Mouse (Mus musculus) gastrocnemius, adult 18-20 months (tissue): Measurements from ENCODE around the gene St8sia1. TPM values are rescaled to one million over a fixed set of nuclear protein-coding genes. Genes with fewer than 3 reads are reported as not detected.

Experiments used
- DNase-seq: peaks from one replicate; pipeline ENCODE4 v3.0.0; 2021; ENCODE audit warnings: low spot score
- total RNA-seq, 2 experiments: library from RNA; stranded (reverse); gene quantifications; 2 replicates each; pipeline ENCODE4 v1.2.3; 2021

The St8sia1 gene
- total RNA-seq, 2 experiments from 2014 or later, result 0.19 to 0.30 TPM

- DNase-seq, result no peak
These were observed 18.8 kb downstream of the St8sia1 start for GRCm38 (mm10) chr6:142945461-142945860.

GRCm38 (mm10) chr6:142944470-142944869, 19.8 kb downstream of the St8sia1 start:
- DNase-seq, result no peak

GRCm38 (mm10) chr6:142943419-142943818, 20.8 kb downstream of the St8sia1 start:
- no peak for DNase-seq

- no peak for DNase-seq
These were observed 22.5 kb downstream of the St8sia1 start for GRCm38 (mm10) chr6:142941596-142942381.

GRCm38 (mm10) chr6:142941078-142941477, 23.2 kb downstream of the St8sia1 start:
- DNase-seq, result no peak

DNA sequence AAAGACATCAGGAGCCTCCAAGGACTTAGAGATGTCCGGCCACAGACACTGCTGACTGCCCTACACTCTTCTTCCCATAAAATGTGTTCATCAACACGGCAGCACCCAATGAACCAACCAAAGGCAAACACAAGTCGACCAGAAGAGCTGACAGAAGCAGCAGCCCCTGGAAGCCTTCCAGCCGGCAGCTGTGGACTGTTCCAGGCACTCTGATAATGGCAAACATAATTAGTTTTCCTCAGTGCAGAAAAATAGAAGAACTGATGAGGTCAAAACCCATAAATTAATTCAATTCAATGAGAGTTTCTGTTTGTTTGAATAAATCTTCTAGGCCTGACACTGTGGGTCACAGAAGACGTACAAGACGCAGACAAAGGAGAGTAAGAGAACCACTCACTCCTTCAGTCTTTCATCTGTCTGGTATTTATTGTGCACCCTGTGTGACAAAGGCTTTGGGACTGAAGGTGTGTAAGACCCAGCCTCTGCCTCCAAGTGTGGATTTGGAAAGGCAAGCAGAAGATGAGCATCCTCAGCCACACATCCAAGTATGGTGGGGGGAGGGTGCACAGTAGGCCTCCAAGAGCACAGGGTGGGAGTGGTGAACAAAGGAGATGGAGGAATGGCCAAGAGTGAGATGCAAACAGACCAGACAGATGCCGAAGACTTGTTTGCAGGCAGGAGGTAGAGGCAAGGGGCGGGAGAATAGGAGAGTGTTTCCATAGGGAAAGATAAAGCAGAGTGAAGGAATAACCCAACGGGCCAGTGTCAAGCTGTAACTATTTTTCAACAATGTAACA, 25.5 kb downstream of the St8sia1 start:
- no peak for DNase-seq

DNA sequence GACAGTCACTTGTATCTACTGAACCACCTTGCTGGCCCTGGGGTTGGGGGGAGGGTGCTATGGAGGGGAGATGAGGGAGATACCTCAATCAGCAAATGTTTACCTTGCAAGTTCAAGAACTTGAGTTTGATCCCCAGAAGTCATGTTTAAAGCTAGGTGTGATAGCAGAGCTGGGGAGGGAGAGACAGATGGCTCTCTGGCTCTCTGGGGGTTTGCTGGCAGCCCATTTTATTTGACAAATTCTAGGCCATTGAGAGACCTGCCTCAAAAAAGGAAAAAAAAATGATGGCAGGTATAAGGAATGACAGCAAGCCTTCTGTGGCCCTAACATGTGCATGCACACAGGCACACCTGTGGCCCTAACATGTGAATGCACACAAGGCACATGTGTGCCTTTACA, 26.2 kb downstream of the St8sia1 start:
- no peak for DNase-seq

DNA sequence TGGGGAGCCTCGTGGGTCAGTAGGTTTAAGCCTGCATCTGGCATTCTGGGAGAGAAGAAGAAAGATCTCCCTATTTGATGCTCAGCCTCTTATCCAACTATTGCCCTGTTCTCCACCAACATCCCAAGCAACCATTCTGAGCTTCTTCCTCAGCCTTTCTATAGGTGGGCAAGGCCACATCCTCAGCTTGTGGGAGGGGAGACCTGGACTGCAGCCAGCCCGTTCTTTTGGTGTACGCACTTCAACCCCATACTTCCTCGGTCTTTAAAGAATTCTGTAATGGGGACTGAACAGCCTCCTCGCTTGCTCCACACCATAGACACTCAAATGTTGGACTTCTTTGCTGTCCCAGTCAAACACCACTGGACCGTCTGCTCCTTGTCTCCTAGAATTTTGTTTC, 31.7 kb downstream of the St8sia1 start:
- DNase-seq, result no peak

GRCm38 (mm10) chr6:142932144-142932543, 32.1 kb downstream of the St8sia1 start:
- no peak for DNase-seq

GRCm38 (mm10) chr6:142928551-142929309, 35.5 kb downstream of the St8sia1 start:
- no peak for DNase-seq

DNA sequence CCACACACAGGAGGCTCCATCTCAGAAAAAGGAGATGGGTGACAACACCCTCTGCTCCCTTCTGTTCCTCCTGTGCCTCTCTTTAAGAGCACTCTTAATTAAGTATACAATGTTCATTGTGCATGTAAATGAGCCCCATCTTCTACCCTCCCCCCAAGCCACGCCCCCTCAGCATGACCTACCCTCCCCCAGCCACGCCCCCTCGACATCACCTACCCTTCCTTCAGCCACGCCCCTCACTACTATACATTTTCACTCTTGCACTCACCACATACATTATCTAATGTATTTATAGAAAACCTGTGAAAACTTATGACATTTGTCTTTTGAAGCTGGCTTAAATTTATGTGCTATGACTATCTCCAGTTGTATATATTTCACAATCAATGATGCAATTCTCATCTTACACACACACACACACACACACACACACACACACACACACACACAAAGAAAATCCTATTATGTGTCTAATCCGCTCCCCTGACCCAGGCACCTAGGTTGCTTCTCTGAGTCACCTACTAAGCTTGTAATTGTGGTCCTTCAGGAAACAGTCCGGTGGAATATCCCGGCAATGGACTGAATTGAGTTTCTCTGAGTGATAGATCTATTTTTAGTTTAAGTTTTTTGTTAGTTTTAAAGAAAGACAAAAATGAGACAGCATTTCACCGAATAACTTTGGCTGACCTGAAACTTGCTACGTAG, 37.2 kb downstream of the St8sia1 start:
- DNase-seq, result no peak

DNA sequence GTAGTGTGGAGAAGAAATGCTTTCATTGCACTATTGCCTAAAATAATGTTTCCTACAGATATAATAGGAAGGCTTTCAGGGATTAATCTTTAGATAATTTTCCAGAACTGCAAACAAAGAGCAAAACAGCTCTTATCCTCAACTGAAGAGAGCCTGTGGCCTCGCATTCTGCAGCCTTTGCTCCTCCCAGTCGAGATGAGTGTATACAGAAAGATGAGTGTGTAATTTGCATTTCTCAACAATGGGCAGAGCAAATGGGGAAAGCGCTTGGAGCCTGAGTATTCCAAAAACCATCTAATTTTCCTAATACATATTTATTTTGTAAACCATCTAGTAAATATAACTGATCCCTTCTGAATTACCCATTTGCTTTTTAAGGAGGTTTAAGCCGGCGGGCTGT, 38.3 kb downstream of the St8sia1 start:
- DNase-seq, result no peak

- DNase-seq, result no peak
These were observed 38.9 kb downstream of the St8sia1 start for GRCm38 (mm10) chr6:142925374-142925773.

DNA sequence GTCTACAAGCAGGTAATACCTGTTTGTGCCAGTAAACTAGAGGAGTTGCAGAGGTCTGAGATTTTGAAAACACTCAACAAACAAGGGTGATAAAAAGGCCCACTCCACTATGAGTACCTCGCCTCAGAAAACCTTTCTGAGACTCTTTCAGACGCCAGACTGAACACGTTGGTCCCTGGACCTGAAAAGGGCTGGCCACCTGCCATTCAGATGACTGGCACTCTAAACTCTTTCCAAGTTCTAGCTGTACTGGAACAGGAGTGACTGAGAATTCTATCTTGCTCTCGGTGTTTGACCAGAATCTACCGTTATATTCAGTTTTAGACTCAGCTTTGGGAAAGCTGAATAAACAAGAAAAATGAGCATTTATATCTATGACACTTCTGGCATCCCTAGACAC, 43.4 kb downstream of the St8sia1 start:
- no peak for DNase-seq

DNA sequence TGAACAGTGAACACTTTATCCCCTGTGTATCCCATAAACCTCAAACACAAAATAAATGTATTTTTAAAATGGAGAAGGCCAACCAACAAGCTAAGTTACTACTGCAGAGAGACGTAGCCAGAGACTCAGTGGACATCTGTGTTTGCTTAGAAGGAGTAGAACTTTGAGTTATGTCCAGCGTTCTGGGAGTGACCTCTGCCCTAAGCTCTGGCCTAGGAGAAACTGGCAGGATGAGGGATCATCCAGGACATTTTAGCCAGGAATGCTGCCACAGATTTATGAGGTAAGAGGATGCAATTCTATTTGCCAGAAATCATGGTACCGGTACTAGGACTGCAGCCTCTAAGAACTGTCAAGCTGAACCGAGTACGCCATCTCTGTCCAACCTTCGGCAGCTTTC, 45.6 kb downstream of the St8sia1 start:
- no peak for DNase-seq

GRCm38 (mm10) chr6:142917471-142917901, 46.8 kb downstream of the St8sia1 start:
- no peak for DNase-seq

DNA sequence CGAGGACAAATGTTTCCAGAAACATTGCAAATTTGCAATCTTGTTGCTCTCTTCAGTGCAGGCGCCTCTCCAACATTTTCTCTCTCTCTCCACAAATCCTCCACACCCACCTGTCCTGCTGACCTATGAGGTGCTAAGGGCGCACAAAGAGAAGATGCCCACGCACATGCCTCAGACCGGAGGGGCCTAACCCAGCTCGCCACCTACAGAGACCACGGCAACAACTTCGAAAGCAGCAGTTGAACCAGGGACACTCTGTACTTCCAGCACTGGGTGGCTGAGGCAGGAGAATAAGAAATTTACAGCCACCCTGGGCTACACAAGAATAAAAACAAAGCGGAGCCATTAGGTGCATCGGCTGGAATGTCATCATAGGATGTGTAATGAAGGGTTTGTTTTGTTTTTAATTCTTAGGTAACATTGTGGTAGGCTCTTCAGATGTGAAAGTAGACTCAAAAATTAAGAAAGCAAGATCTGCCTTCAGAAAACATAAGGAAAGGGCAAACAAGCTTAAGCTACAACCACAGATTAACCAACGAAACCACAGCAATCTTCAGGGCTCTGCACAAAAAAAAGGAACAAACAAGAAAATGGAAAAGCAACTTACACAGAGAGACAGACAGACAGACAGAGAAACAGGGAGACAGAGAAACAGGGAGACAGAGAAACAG, 47.8 kb downstream of the St8sia1 start:
- DNase-seq, result no peak

GRCm38 (mm10) chr6:142915464-142915863, 48.8 kb downstream of the St8sia1 start:
- no peak for DNase-seq

GRCm38 (mm10) chr6:142914676-142915075, 49.6 kb downstream of the St8sia1 start:
- no peak for DNase-seq

DNA sequence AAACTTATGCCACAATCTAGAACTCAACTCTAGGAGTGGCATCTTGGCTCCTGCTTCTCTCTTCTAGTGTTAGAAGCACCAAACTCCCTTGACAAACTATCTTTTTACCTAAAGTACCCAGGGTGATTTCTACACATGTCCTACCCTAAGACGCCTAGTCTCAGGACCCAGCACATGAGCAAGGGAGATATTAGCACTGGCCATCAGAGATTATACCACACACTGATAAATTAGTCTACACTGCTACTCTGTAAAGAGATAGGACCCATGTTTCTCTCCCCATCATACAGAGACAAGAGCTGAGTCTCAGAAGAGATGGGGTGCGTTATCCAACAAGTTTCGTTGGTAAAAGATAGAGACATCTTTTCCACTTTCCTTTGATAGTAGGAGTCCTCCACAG, 53.0 kb downstream of the St8sia1 start:
- DNase-seq, result no peak

DNA sequence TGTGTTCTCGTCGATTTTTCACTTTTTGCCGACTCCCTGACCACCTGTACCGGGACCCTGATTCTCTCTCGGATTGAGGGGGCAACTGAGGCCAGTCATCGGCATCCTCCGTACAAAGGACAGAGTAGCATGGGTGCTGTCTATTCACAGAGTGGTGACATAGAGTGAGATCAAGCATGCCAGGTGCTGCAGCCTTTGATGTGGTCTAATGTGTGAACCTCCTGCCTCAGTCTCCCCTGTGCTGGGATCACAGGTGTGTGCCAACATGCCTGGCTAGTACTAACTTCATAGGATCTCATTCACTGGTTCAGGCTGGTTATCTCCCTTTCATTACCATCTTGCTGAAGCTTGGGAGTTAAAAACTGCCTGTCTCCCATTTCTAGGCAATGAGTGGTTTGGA, 53.5 kb downstream of the St8sia1 start:
- no peak for DNase-seq
